Comparison of ENCODE assay signal across 22 mouse cellular contexts in genomic region chr7:139951991-139952633, GRCm38 (mm10). TPM values are rescaled to one million over a fixed set of nuclear protein-coding genes. Genes with fewer than 3 reads are reported as not detected.
A peak's percentile ranks its signal among the peaks of the same experiment; 100 is the strongest.
DNase-seq lines count a peak whose midpoint lies in the region; ATAC-seq and TF ChIP-seq lines count a peak whose summit lies in the region.
"Had no signal": no experiment of that assay in that cellular context is flagged by ENCODE, and none has a peak within 500 bp of the region (broad histone marks: within the 10 kb centered on the region; RNA-seq: fewer than 3 reads in every experiment).

No protein-coding gene starts in this region.

- TF ChIP-seq CTCF in gastrocnemius, adult 2 months (IDR thresholded peaks at IDR 0.05), result no peak

- no peak for DNase-seq in heart, postnatal 14 days
- peak; percentile 88 for DNase-seq in midbrain, embryonic 11.5 days (ENCODE audit: low spot score, missing footprints)
- DNase-seq in ZHBTc4 (ENCODE audit: low read depth, low spot score), result peak; percentile 74
- no peak for DNase-seq in gastrocnemius, adult 2 months
- DNase-seq in right cerebral cortex, postnatal 36 days (ENCODE audit: low spot score in 2 of 2), result no peak
- DNase-seq: cerebellum, adult 9-11 months; kidney, adult 18-20 months; kidney, postnatal 10 days; lung, postnatal 14 days had no signal

- H3K9ac ChIP-seq in heart, embryonic 12.5 days, result no peak overlapping the region
- no peak overlapping the region for H3K9ac ChIP-seq in midbrain, embryonic 11.5 days (ENCODE audit: low read length)
- no peak overlapping the region for H3K9ac ChIP-seq in midbrain, embryonic 13.5 days (replicated peaks)

- intact Hi-C loops in heart, postnatal 14 days (cut with DNase I), result no loop called here
- intact Hi-C loops in gastrocnemius, adult 2 months (cut with DNase I), result no loop called here

- no peak overlapping the region for H3K4me3 ChIP-seq in heart, embryonic 12.5 days
- no peak overlapping the region for H3K4me3 ChIP-seq in midbrain, embryonic 11.5 days (ENCODE audit: low read depth, low read length)
- no peak overlapping the region for H3K4me3 ChIP-seq in midbrain, embryonic 13.5 days (replicated peaks)
- H3K4me3 ChIP-seq in gastrocnemius, adult 2 months, result no peak overlapping the region
- H3K4me3 ChIP-seq: left cerebral cortex, adult 2 months had no signal

- no peak overlapping the region for H3K27ac ChIP-seq in heart, embryonic 12.5 days (ENCODE audit: poor library complexity, severe bottlenecking)
- no peak overlapping the region for H3K27ac ChIP-seq in midbrain, embryonic 11.5 days (ENCODE audit: low read depth, low read length)
- H3K27ac ChIP-seq in midbrain, embryonic 13.5 days, result no peak overlapping the region
- no peak overlapping the region for H3K27ac ChIP-seq in gastrocnemius, adult 2 months
- H3K27ac ChIP-seq: hindbrain, postnatal 0 days; left cerebral cortex, adult 2 months; liver, embryonic 15.5 days had no signal

- WGBS in heart, embryonic 12.5 days, result 58% methylated on average over 6 of the region's 6 CpGs
- 34% methylated on average over 6 of the region's 6 CpGs for WGBS in midbrain, embryonic 11.5 days
- 40% methylated on average over 6 of the region's 6 CpGs for WGBS in midbrain, embryonic 13.5 days

- no peaks in the 10 kb centered on the region for H3K36me3 ChIP-seq in heart, embryonic 12.5 days
- H3K36me3 ChIP-seq in midbrain, embryonic 11.5 days (ENCODE audit: control insufficient read depth, insufficient read depth, low read length), result no peaks in the 10 kb centered on the region
- H3K36me3 ChIP-seq in midbrain, embryonic 13.5 days, result no peaks in the 10 kb centered on the region
- H3K36me3 ChIP-seq: liver, embryonic 15.5 days had no signal

- H3K9me3 ChIP-seq in heart, embryonic 12.5 days (replicated peaks), result no peaks in the 10 kb centered on the region
- H3K9me3 ChIP-seq in midbrain, embryonic 11.5 days (ENCODE audit: control insufficient read depth, low read length), result no peaks in the 10 kb centered on the region
- H3K9me3 ChIP-seq in midbrain, embryonic 13.5 days, result no peaks in the 10 kb centered on the region
- H3K9me3 ChIP-seq: liver, embryonic 15.5 days had no signal

- H3K27me3 ChIP-seq in heart, embryonic 12.5 days (replicated peaks), result peaks cover 47% of the 10 kb centered on the region
- H3K27me3 ChIP-seq in midbrain, embryonic 11.5 days (ENCODE audit: control insufficient read depth, insufficient read depth, low read length), result peaks cover 28% of the 10 kb centered on the region
- H3K27me3 ChIP-seq in midbrain, embryonic 13.5 days, result peaks cover 77% of the 10 kb centered on the region

- H3K4me2 ChIP-seq in heart, embryonic 12.5 days, result peak overlapping the region; percentile 93; the same call in 1 of the 2 replicates
- no peak overlapping the region for H3K4me2 ChIP-seq in midbrain, embryonic 11.5 days
- H3K4me2 ChIP-seq in midbrain, embryonic 13.5 days (replicated peaks), result no peak overlapping the region

- no peak for ATAC-seq in heart, embryonic 12.5 days (ENCODE audit: insufficient number of reproducible peaks, low FRiP score)
- no peak for ATAC-seq in midbrain, embryonic 11.5 days (ENCODE audit: low FRiP score)
- no peak for ATAC-seq in midbrain, embryonic 13.5 days
- ATAC-seq: forebrain, embryonic 14.5 days; hindbrain, postnatal 0 days had no signal

- peaks cover 6% of the 10 kb centered on the region; the same call in 1 of the 2 replicates for H3K4me1 ChIP-seq in heart, embryonic 12.5 days (replicated peaks)
- peaks cover 12% of the 10 kb centered on the region for H3K4me1 ChIP-seq in midbrain, embryonic 11.5 days (ENCODE audit: control insufficient read depth, insufficient read depth, low read length)
- peaks cover 17% of the 10 kb centered on the region for H3K4me1 ChIP-seq in midbrain, embryonic 13.5 days (replicated peaks)

RNA-seq across cellular contexts. Expression of gene Utf1, which starts 8.5 kb away (rescaled TPM):
- polyA plus RNA-seq in heart, embryonic 12.5 days (2016; fragmentation: Nextera tagmentation; extraction: Ambion mirVana), result not detected in 2 replicates
- total RNA-seq in heart, postnatal 14 days (2021), result not detected
- not detected in 2 replicates for polyA plus RNA-seq in midbrain, embryonic 11.5 days (2014; fragmentation: Nextera tagmentation; extraction: Ambion mirVana)
- polyA plus RNA-seq in midbrain, embryonic 13.5 days (2015; fragmentation: Nextera tagmentation; extraction: Ambion mirVana), result not detected in 2 replicates
- not detected for total RNA-seq in gastrocnemius, adult 2 months (2021)
- total RNA-seq: granulocyte monocyte progenitor cell, adult 5-6 weeks; heart, postnatal 25 days; hindbrain, postnatal 0 days; layer of hippocampus, adult 8-10 months; left cerebral cortex, adult 2 months; megakaryocyte-erythroid progenitor cell, adult 5-6 weeks had no signal
- polyA plus RNA-seq: C2C12; forebrain, embryonic 14.5 days; hindbrain, postnatal 0 days; limb, embryonic 11.5 days; liver, embryonic 15.5 days; neural tube, embryonic 14.5 days had no signal

RNA-seq across cellular contexts. Expression of gene 6430531B16Rik, which starts 26.4 kb away (rescaled TPM):
- polyA plus RNA-seq in heart, embryonic 12.5 days (2016; fragmentation: Nextera tagmentation; extraction: Ambion mirVana), result 0.27 and 0.33 TPM in 2 replicates
- total RNA-seq in heart, postnatal 14 days (2021), result not detected
- polyA plus RNA-seq in midbrain, embryonic 11.5 days (2014; fragmentation: Nextera tagmentation; extraction: Ambion mirVana), result 0.34 and 1.2 TPM in 2 replicates
- 0.75 and 0.96 TPM in 2 replicates for polyA plus RNA-seq in midbrain, embryonic 13.5 days (2015; fragmentation: Nextera tagmentation; extraction: Ambion mirVana)
- not detected for total RNA-seq in gastrocnemius, adult 2 months (2021)
- total RNA-seq: heart, postnatal 25 days had no signal
- polyA plus RNA-seq: liver, embryonic 15.5 days had no signal

RNA-seq across cellular contexts. Expression of gene Adam8, which starts 40.2 kb away (rescaled TPM):
- polyA plus RNA-seq in heart, embryonic 12.5 days (2016; fragmentation: Nextera tagmentation; extraction: Ambion mirVana), result 0.61 and 1.0 TPM in 2 replicates
- total RNA-seq in heart, postnatal 14 days (2021), result under 1 TPM; 0.93 TPM
- 1.8 TPM in 2 replicates for polyA plus RNA-seq in midbrain, embryonic 11.5 days (2014; fragmentation: Nextera tagmentation; extraction: Ambion mirVana)
- 3.8 and 4.0 TPM in 2 replicates for polyA plus RNA-seq in midbrain, embryonic 13.5 days (2015; fragmentation: Nextera tagmentation; extraction: Ambion mirVana)
- under 1 TPM; 0.39 to 0.43 TPM for total RNA-seq in gastrocnemius, adult 2 months (2021)

RNA-seq across cellular contexts. Expression of gene Kndc1, which starts 57.6 kb away (rescaled TPM):
- 0.06 TPM in 1 of 2 replicates, not detected in the other for polyA plus RNA-seq in heart, embryonic 12.5 days (2016; fragmentation: Nextera tagmentation; extraction: Ambion mirVana)
- under 1 TPM in 1 of 2 experiments, not detected in 1; 0.24 TPM for total RNA-seq in heart, postnatal 14 days (2021)
- polyA plus RNA-seq in midbrain, embryonic 11.5 days (2014; fragmentation: Nextera tagmentation; extraction: Ambion mirVana), result 0.55 and 0.79 TPM in 2 replicates
- 6.0 and 7.2 TPM in 2 replicates for polyA plus RNA-seq in midbrain, embryonic 13.5 days (2015; fragmentation: Nextera tagmentation; extraction: Ambion mirVana)
- not detected for total RNA-seq in gastrocnemius, adult 2 months (2021)
- total RNA-seq: granulocyte monocyte progenitor cell, adult 5-6 weeks; heart, postnatal 25 days; megakaryocyte-erythroid progenitor cell, adult 5-6 weeks had no signal
- polyA plus RNA-seq: C2C12; limb, embryonic 11.5 days; liver, embryonic 15.5 days had no signal

Comparison
In these comparisons a context has a peak if more than half of its experiments do, and no peak if none do; other contexts are left out.
1. DNase-seq: peak in midbrain, embryonic 11.5 days (single experiment) and ZHBTc4 (single experiment); none in heart, postnatal 14 days (0 of 2), gastrocnemius, adult 2 months (single experiment) and right cerebral cortex, postnatal 36 days (0 of 2).